Mouse (Mus musculus) large intestine, adult 2 months (tissue): ENCODE results near the gene Ecel1. TPM values are rescaled to one million over a fixed set of nuclear protein-coding genes. Genes with fewer than 3 reads are reported as not detected.

ENCODE experiments used
- DNase-seq: peaks from one replicate; pipeline ENCODE4 v3.0.0-alpha.2; 2012; ENCODE audit warnings: low read depth, low spot score
- WGBS: fragments of 180-500 bp; shearing (Covaris S2); methylation state at CpG from one replicate; pipeline ENCODE4 v1.1.7; 2018; 5-methylcytosine and 5-hydroxymethylcytosine counted together
- polyA plus RNA-seq: library from polyadenylated mRNA; depleted of rRNA; stranded (reverse); fragments of >200 nt; gene quantifications from 2 replicates; pipeline ENCODE4 v1.2.3, GENCODE M21; 2012; rRNA removed

Ecel1 gene
- 0.05 and 0.06 TPM in 2 replicates for polyA plus RNA-seq

- 3% methylated on average over 11 of the region's 12 CpGs for WGBS
These were observed at the start of gene Ecel1 for GRCm38 (mm10) chr1:87156199-87156587. Gene Ecel1, minus strand, starts transcription at chr1:87156521.

GRCm38 (mm10) chr1:87205502-87205901 lies 49.2 kb upstream of the Ecel1 start:
- DNase-seq: no peak
- 57% methylated on average over 3 of the region's 3 CpGs for WGBS

More at GRCm38 (mm10) chr1:87156199-87156587, at the start of gene Ecel1:
- no peak for DNase-seq

GRCm38 (mm10) chr1:87205038-87205437 lies 48.7 kb upstream of the Ecel1 start:
- 50% methylated on average over 6 of the region's 6 CpGs for WGBS
- DNase-seq: no peak

GRCm38 (mm10) chr1:87204465-87204864 lies 48.1 kb upstream of the Ecel1 start, which contains the start of gene Chrng:
Gene Chrng, plus strand, starts transcription at chr1:87204657.
- WGBS: 86% methylated on average over 7 of the region's 7 CpGs
- no peak for DNase-seq

- 78% methylated on average over 5 of the region's 5 CpGs for WGBS
- no peak for DNase-seq
These were observed 47.5 kb upstream of the Ecel1 start for GRCm38 (mm10) chr1:87203779-87204178.

GRCm38 (mm10) chr1:87201848-87202247 lies 45.5 kb upstream of the Ecel1 start:
- 36% methylated on average over 1 of the region's 1 CpGs for WGBS

GRCm38 (mm10) chr1:87200811-87201210 lies 44.5 kb upstream of the Ecel1 start:
- WGBS: 52% methylated on average over 2 of the region's 2 CpGs
- DNase-seq: no peak

More at GRCm38 (mm10) chr1:87201848-87202247, 45.5 kb upstream of the Ecel1 start:
- no peak for DNase-seq

GRCm38 (mm10) chr1:87198119-87199065 lies 42.1 kb upstream of the Ecel1 start:
- no peak for DNase-seq
- 68% methylated on average over 12 of the region's 12 CpGs for WGBS

- DNase-seq: no peak
- 80% methylated on average over 9 of the region's 9 CpGs for WGBS
These were observed 41.0 kb upstream of the Ecel1 start for GRCm38 (mm10) chr1:87197296-87197695.

GRCm38 (mm10) chr1:87190429-87190828 lies 34.1 kb upstream of the Ecel1 start, which contains the start of gene Chrnd:
Gene Chrnd, plus strand, starts transcription at chr1:87190607.
- DNase-seq: no peak

GRCm38 (mm10) chr1:87187037-87187355 lies 30.7 kb upstream of the Ecel1 start:
- DNase-seq: peak; percentile 33
- under 1% methylated on average over 15 of the region's 15 CpGs for WGBS

More at GRCm38 (mm10) chr1:87190429-87190828, 34.1 kb upstream of the Ecel1 start, which contains the start of gene Chrnd:
- 32% methylated on average over 4 of the region's 4 CpGs for WGBS

- no peak for DNase-seq
These were observed 30.1 kb upstream of the Ecel1 start for GRCm38 (mm10) chr1:87186261-87187036.

GRCm38 (mm10) chr1:87185526-87185925 lies 29.2 kb upstream of the Ecel1 start:
- 24% methylated on average over 13 of the region's 13 CpGs for WGBS
- no peak for DNase-seq

More at GRCm38 (mm10) chr1:87186261-87187036, 30.1 kb upstream of the Ecel1 start:
- 4% methylated on average over 54 of the region's 54 CpGs for WGBS

- no peak for DNase-seq
- 8% methylated on average over 20 of the region's 20 CpGs for WGBS
These were observed 28.4 kb upstream of the Ecel1 start for GRCm38 (mm10) chr1:87184751-87185139.

- 29% methylated on average over 15 of the region's 15 CpGs for WGBS
- no peak for DNase-seq
These were observed 27.9 kb upstream of the Ecel1 start for GRCm38 (mm10) chr1:87183998-87184750.

GRCm38 (mm10) chr1:87183013-87183412 lies 26.7 kb upstream of the Ecel1 start, which contains the start of gene Prss56:
Gene Prss56, plus strand, starts transcription at chr1:87183313.
- 50% methylated on average over 9 of the region's 9 CpGs for WGBS
- DNase-seq: no peak

GRCm38 (mm10) chr1:87180896-87181295 lies 24.6 kb upstream of the Ecel1 start:
- no peak for DNase-seq
- 30% methylated on average over 5 of the region's 5 CpGs for WGBS

- 14% methylated on average over 11 of the region's 11 CpGs for WGBS
- DNase-seq: no peak
These were observed 19.6 kb upstream of the Ecel1 start for GRCm38 (mm10) chr1:87175852-87176292.
